Mouse (Mus musculus): ENCODE measurements at regions not wholly inside any gene's neighbourhood (a gene's known extent, or its start where the extent isn't known, plus 50 kb on each side); places are given as distances from the start of the nearest gene placed in this dataset.

DNA sequence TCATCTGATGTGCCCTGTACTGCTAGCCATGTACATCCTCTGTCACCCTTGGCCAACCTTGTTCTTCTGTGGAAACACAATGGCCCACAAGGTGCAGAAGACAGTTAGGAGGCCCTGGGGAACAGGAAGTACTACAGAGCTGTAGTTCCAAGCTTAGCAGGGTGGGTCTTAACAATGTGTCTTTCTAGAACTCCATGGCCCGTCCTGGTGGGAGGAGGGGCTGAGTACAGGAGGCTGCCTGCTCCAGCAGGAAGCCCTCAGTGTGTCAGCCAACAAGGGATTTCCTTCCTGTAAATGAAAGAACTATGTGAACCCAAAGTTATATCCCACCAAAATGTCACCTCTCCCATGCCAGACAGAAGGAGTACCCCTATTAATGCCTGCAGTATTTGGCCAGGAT is 190.4 kb downstream of the Gm10260 start:
- no peak for DNase-seq (ENCODE audit: low spot score)
- no peaks in the 10 kb centered on the region for H3K9me3 ChIP-seq
- no peaks in the 10 kb centered on the region for H3K27me3 ChIP-seq (ENCODE audit: insufficient read depth, poor library complexity, severe bottlenecking)
- H3K36me3 ChIP-seq: no peaks in the 10 kb centered on the region
- H3K4me3 ChIP-seq: no peak overlapping the region
- WGBS: 54% methylated on average over 1 of the region's 1 CpGs
- H3K27ac ChIP-seq: 0 out of 2 replicates have a peak overlapping the region, but pooled peaks have one; percentile 50
- H3K4me1 ChIP-seq (replicated peaks): peaks cover 43% of the 10 kb centered on the region

GRCm38 (mm10) chr13:97567632-97568031 is 192.8 kb downstream of the Gm10260 start:
- H3K27ac ChIP-seq: no peak overlapping the region
- H3K36me3 ChIP-seq: no peaks in the 10 kb centered on the region
- peaks cover 19% of the 10 kb centered on the region for H3K4me1 ChIP-seq (replicated peaks)
- no peak for DNase-seq (ENCODE audit: low spot score)
- 87% methylated on average over 3 of the region's 3 CpGs for WGBS
- H3K9me3 ChIP-seq: no peaks in the 10 kb centered on the region
- no peak overlapping the region for H3K4me3 ChIP-seq
- no peaks in the 10 kb centered on the region for H3K27me3 ChIP-seq (ENCODE audit: insufficient read depth, poor library complexity, severe bottlenecking)

DNA sequence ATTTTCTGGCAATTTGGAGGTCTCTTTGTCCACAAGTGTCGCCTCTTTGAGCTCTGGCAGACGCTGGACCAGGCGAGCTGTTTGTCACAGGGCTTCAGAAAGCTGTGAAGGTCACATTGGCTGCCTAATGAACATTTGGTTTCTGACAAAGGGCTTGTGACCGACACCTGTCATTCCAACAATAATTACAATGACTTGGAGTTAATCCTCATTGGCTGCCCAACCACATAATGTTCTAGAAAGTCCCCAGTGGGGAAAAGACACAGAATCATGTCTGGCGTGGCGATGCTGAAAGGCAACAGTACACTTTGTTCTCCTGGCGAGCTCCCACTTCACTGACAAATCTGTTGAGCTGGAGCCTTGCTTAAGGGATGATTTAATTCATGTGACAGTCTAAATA is 194.4 kb downstream of the Gm10260 start:
- 50% methylated on average over 7 of the region's 7 CpGs for WGBS
- Histone ChIP-seq H3K4me3 (no peak overlapping the region), H3K9me3 (no peaks in the 10 kb centered on the region), H3K27me3 (ENCODE audit: insufficient read depth, poor library complexity, severe bottlenecking) (no peaks in the 10 kb centered on the region), H3K4me1 (replicated peaks) (peaks cover 13% of the 10 kb centered on the region), H3K27ac (peak overlapping the region; percentile 62; the same call in 1 of the 2 replicates), H3K36me3 (no peaks in the 10 kb centered on the region)
- no peak for DNase-seq (ENCODE audit: low spot score)

- 89% methylated on average over 6 of the region's 6 CpGs for WGBS
Observed at GRCm38 (mm10) chr13:97562241-97562640, 198.2 kb downstream of the Gm10260 start.

DNA sequence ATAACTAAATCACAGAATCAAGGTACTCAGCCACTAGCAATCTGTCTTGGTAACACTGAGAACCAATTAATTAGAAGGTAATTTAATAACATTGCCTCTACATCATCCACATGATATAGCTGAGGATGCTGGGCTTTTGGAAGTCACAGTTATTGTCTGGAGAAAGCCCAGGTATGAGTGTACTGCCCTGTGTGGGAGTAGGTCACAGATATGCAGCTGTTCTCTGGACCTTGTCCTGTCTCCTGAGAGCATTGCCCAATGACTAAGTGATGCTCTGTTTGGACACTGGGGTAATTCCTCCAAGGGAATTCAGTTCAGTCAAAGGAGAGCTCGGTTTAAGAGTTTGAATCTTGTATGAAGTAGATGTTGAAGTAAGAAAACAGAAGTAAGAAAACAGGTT is 199.6 kb downstream of the Gm10260 start:
- Histone ChIP-seq H3K27ac (no peak overlapping the region), H3K4me3 (no peak overlapping the region), H3K9me3 (0 out of 2 replicates have a peak, but pooled peaks cover 5% of the 10 kb centered on the region), H3K36me3 (no peaks in the 10 kb centered on the region), H3K4me1 (replicated peaks) (peaks cover 3% of the 10 kb centered on the region), H3K27me3 (ENCODE audit: insufficient read depth, poor library complexity, severe bottlenecking) (no peaks in the 10 kb centered on the region)
- WGBS: 77% methylated on average over 1 of the region's 1 CpGs
- no peak for DNase-seq (ENCODE audit: low spot score)

More at GRCm38 (mm10) chr13:97562241-97562640, 198.2 kb downstream of the Gm10260 start:
- Histone ChIP-seq H3K36me3 (no peaks in the 10 kb centered on the region), H3K4me3 (no peak overlapping the region), H3K27me3 (ENCODE audit: insufficient read depth, poor library complexity, severe bottlenecking) (no peaks in the 10 kb centered on the region), H3K27ac (no peak overlapping the region), H3K4me1 (replicated peaks) (peaks cover 13% of the 10 kb centered on the region), H3K9me3 (0 out of 2 replicates have a peak, but pooled peaks cover 5% of the 10 kb centered on the region)
- no peak for DNase-seq (ENCODE audit: low spot score)

- no peak for DNase-seq (ENCODE audit: low spot score)
- Histone ChIP-seq H3K27ac (no peak overlapping the region), H3K9me3 (0 out of 2 replicates have a peak, but pooled peaks cover 5% of the 10 kb centered on the region), H3K36me3 (no peaks in the 10 kb centered on the region), H3K4me1 (replicated peaks) (no peaks in the 10 kb centered on the region), H3K27me3 (ENCODE audit: insufficient read depth, poor library complexity, severe bottlenecking) (no peaks in the 10 kb centered on the region), H3K4me3 (no peak overlapping the region)
- WGBS: 90% methylated on average over 15 of the region's 15 CpGs
Observed at GRCm38 (mm10) chr13:97559611-97560385, 200.6 kb downstream of the Gm10260 start.

- Histone ChIP-seq H3K4me1 (replicated peaks) (0 out of 2 replicates have a peak, but pooled peaks cover 3% of the 10 kb centered on the region), H3K36me3 (no peaks in the 10 kb centered on the region), H3K9me3 (0 out of 2 replicates have a peak, but pooled peaks cover 5% of the 10 kb centered on the region), H3K4me3 (no peak overlapping the region), H3K27ac (no peak overlapping the region), H3K27me3 (ENCODE audit: insufficient read depth, poor library complexity, severe bottlenecking) (no peaks in the 10 kb centered on the region)
- no peak for DNase-seq (ENCODE audit: low spot score)
- 90% methylated on average over 3 of the region's 3 CpGs for WGBS
Observed at GRCm38 (mm10) chr13:97558884-97559283, 201.5 kb downstream of the Gm10260 start.

DNA sequence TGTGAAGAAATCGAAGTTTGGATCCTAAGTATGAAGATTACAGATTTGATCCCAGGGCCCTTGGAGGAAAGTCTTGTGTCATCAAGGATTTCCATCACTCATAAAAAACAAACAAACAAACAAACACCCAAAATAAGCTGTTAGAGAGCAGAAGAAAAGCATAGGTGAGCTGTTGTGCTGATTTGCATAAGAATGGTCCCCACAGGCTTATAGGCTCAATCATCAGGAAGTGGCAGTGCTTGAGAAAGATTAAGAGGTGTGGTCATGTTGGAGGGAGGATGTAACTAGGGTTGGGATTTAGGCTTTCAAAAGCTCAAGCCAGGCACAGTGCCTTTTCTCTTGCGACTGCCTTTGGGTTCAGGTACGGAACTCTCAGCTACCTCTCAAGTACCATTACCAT is 205.1 kb downstream of the Gm10260 start:
- Histone ChIP-seq H3K4me3 (no peak overlapping the region), H3K9me3 (0 out of 2 replicates have a peak, but pooled peaks cover 5% of the 10 kb centered on the region), H3K27ac (no peak overlapping the region), H3K4me1 (replicated peaks) (peaks cover 3% of the 10 kb centered on the region; the same call in 1 of the 2 replicates), H3K36me3 (no peaks in the 10 kb centered on the region), H3K27me3 (ENCODE audit: insufficient read depth, poor library complexity, severe bottlenecking) (no peaks in the 10 kb centered on the region)
- DNase-seq (ENCODE audit: low spot score): no peak
- 81% methylated on average over 3 of the region's 3 CpGs for WGBS

DNA sequence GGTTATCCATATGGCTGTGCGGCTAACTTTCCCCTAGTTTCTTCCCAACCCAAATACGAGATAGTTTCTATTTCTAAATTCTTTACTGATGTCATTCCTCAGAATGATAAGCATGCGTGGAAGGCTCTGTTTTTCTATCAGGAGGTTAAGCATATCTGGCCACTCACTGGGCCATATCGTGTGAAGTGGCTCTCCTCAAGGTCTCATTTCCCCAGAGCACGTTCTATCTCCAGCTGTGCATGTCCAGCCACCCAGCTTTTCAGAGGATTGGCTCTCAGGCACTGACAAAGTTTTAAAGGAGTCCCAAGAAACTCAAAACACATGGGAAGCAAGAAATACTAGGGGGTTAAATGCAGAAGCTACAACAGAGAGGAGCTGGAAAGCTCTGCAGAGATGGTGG is 205.8 kb downstream of the Gm10260 start:
- Histone ChIP-seq H3K4me3 (no peak overlapping the region), H3K27me3 (ENCODE audit: insufficient read depth, poor library complexity, severe bottlenecking) (no peaks in the 10 kb centered on the region), H3K9me3 (0 out of 2 replicates have a peak, but pooled peaks cover 5% of the 10 kb centered on the region), H3K4me1 (replicated peaks) (peaks cover 3% of the 10 kb centered on the region; the same call in 1 of the 2 replicates), H3K36me3 (no peaks in the 10 kb centered on the region), H3K27ac (no peak overlapping the region)
- WGBS: 54% methylated on average over 5 of the region's 5 CpGs
- DNase-seq (ENCODE audit: low spot score): no peak

DNA sequence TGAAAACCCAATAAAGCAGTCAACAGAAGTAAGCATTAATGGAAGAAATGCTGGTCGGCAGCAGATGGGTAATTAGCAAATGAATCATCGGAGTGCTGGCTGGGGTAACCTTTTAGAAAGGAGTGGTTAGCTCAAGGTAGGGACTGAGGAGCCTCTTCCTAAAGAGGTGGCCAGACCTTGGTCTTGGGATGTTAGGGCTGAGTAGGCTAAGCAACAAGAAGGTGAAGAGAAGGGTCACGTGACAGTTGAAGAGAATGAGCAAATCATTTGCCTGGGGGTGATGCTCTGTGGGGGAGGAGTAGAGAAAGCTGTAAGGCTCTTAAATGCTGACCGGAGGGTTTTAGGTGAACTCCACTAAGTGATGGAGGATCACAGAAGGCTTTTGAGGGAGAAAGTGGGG is 208.2 kb downstream of the Gm10260 start:
- no peak for DNase-seq (ENCODE audit: low spot score)
- 69% methylated on average over 4 of the region's 4 CpGs for WGBS

DNA sequence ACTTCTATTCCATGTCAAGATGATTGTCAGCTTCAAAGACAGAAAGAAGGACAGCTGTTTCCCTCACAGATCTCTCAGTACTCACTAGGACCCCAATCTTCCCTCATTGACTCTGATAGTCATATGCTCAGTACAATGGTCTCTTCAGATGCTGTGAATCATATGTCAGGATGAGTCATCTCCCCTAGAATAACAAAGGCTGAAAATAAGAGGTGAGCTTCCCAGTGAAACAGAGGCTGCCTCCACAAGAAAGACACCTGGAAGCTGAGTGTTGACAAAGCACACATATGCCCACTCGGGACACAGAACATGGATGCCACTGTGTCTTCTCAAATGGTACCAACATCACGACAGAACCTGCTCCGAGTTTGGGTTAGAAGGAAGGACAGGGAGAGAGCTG is 209.6 kb downstream of the Gm10260 start:
- DNase-seq (ENCODE audit: low spot score): no peak
- H3K36me3 ChIP-seq: no peaks in the 10 kb centered on the region
- H3K4me1 ChIP-seq (replicated peaks): peaks cover 29% of the 10 kb centered on the region
- H3K27ac ChIP-seq: no peak overlapping the region
- 90% methylated on average over 3 of the region's 3 CpGs for WGBS
- H3K4me3 ChIP-seq: no peak overlapping the region
- H3K9me3 ChIP-seq: no peaks in the 10 kb centered on the region
- no peaks in the 10 kb centered on the region for H3K27me3 ChIP-seq (ENCODE audit: insufficient read depth, poor library complexity, severe bottlenecking)

More for the DNA sequence above, 208.2 kb downstream of the Gm10260 start:
- Histone ChIP-seq H3K4me3 (no peak overlapping the region), H3K27ac (no peak overlapping the region), H3K9me3 (no peaks in the 10 kb centered on the region), H3K4me1 (replicated peaks) (peaks cover 20% of the 10 kb centered on the region), H3K27me3 (ENCODE audit: insufficient read depth, poor library complexity, severe bottlenecking) (no peaks in the 10 kb centered on the region), H3K36me3 (no peaks in the 10 kb centered on the region)

GRCm38 (mm10) chr13:97550172-97550571 is 210.3 kb downstream of the Gm10260 start:
- no peak overlapping the region for H3K27ac ChIP-seq
- H3K9me3 ChIP-seq: no peaks in the 10 kb centered on the region
- H3K27me3 ChIP-seq (ENCODE audit: insufficient read depth, poor library complexity, severe bottlenecking): no peaks in the 10 kb centered on the region
- no peak overlapping the region for H3K4me3 ChIP-seq
- peaks cover 29% of the 10 kb centered on the region for H3K4me1 ChIP-seq (replicated peaks)
- no peak for DNase-seq (ENCODE audit: low spot score)
- no peaks in the 10 kb centered on the region for H3K36me3 ChIP-seq
- 90% methylated on average over 5 of the region's 5 CpGs for WGBS

DNA sequence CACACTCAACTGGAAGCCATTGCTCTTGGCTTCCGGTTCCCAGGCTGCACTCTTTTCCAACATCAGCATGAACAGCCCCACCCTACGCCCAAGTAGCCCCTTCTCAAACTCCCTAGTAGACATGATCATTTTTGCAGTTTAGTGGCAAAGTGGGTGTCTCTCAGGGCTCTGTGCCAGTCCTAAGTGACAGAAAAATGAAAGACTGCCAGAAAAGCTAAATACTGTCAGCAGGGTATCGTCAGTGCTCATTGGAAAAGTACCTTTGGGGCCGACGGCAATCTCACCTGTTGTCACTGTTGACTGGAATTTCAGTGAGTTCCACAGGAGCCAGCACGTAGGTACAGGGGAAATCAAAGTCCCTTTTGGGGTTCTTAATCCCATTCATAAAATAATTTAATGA is 211.0 kb downstream of the Gm10260 start:
- H3K4me1 ChIP-seq (replicated peaks): peaks cover 27% of the 10 kb centered on the region
- H3K4me3 ChIP-seq: no peak overlapping the region
- peak overlapping the region; percentile 36 for H3K27ac ChIP-seq
- DNase-seq (ENCODE audit: low spot score): no peak
- 93% methylated on average over 6 of the region's 6 CpGs for WGBS
- H3K27me3 ChIP-seq (ENCODE audit: insufficient read depth, poor library complexity, severe bottlenecking): no peaks in the 10 kb centered on the region
- H3K9me3 ChIP-seq: no peaks in the 10 kb centered on the region
- no peaks in the 10 kb centered on the region for H3K36me3 ChIP-seq
